Mouse (Mus musculus) thymus, adult 2 months (tissue): ENCODE data around the gene Gm20388.
"Not testable (repeated sequence)": the region's sequence is repeated elsewhere in the genome, so short reads cannot be mapped to it uniquely, and the experiment has no call there.

Experiments
- CTCF ChIP-seq: fragments of 200-500 bp; IDR thresholded peaks from 2 replicates; pipeline ENCODE4 v1.5.1; 2012; ENCODE audit warnings: mild to moderate bottlenecking, control low read depth, low read length, moderate library complexity, borderline replicate concordance; ENCODE audit not compliant: control insufficient read depth, poor library complexity, insufficient read depth; ENCODE audit errors: extremely low read depth
- POLR2A ChIP-seq: fragments of 200-500 bp; IDR thresholded peaks from 2 replicates; pipeline ENCODE4 v1.6.1; 2012; ENCODE audit warnings: mild to moderate bottlenecking, low read length, control low read depth, moderate library complexity; ENCODE audit not compliant: control insufficient read depth, poor library complexity, insufficient read depth; ENCODE audit errors: extremely low read depth

GRCm38 (mm10) chr8:123030091-123030490, 3119.4 kb downstream of the Gm20388 start:
- not testable (repeated sequence) for TF ChIP-seq CTCF, POLR2A
